In genomic region chr11:79095713-79096112, GRCm38 (mm10) we compare ENCODE assay signal across 9 mouse cellular contexts. TPM values are rescaled to one million over a fixed set of nuclear protein-coding genes. Genes with fewer than 3 reads are reported as not detected.
A peak's percentile ranks its signal among the peaks of the same experiment; 100 is the strongest.
DNase-seq lines count a peak whose midpoint lies in the region; ATAC-seq lines count a peak whose summit lies in the region.
"Had no signal": no experiment of that assay in that cellular context is flagged by ENCODE, and none has a peak within 500 bp of the region (broad histone marks: within the 10 kb centered on the region; RNA-seq: fewer than 3 reads in every experiment).

No protein-coding gene starts in this region.

- 48% methylated on average over 2 of the region's 2 CpGs for WGBS in kidney, embryonic 15.5 days
- WGBS in heart, embryonic 16.5 days = 40% methylated on average over 2 of the region's 2 CpGs
- WGBS in midbrain, embryonic 16.5 days = 3% methylated on average over 2 of the region's 2 CpGs
- 50% methylated on average over 2 of the region's 2 CpGs for WGBS in kidney, embryonic 14.5 days

- H3K4me1 ChIP-seq in kidney, embryonic 15.5 days = peaks cover 52% of the 10 kb centered on the region
- H3K4me1 ChIP-seq in heart, embryonic 16.5 days (ENCODE audit: control insufficient read depth, insufficient read depth, low read length) = peaks cover 56% of the 10 kb centered on the region
- H3K4me1 ChIP-seq in midbrain, embryonic 16.5 days (ENCODE audit: control insufficient read depth, insufficient read depth, low read length) = peaks cover 14% of the 10 kb centered on the region
- H3K4me1 ChIP-seq in kidney, embryonic 14.5 days (ENCODE audit: control insufficient read depth, insufficient read depth, low read length) = peaks cover 14% of the 10 kb centered on the region

- H3K27ac ChIP-seq in kidney, embryonic 15.5 days = peak overlapping the region; percentile 85
- peak overlapping the region; percentile 97 for H3K27ac ChIP-seq in heart, embryonic 16.5 days (ENCODE audit: low read length)
- peak overlapping the region; percentile 47 for H3K27ac ChIP-seq in midbrain, embryonic 16.5 days (ENCODE audit: low read length)
- H3K27ac ChIP-seq in kidney, embryonic 14.5 days (ENCODE audit: low read depth, low read length) = no peak overlapping the region

- no peaks in the 10 kb centered on the region for H3K27me3 ChIP-seq in kidney, embryonic 15.5 days
- no peaks in the 10 kb centered on the region for H3K27me3 ChIP-seq in heart, embryonic 16.5 days (ENCODE audit: control insufficient read depth, insufficient read depth, low read length)
- no peaks in the 10 kb centered on the region for H3K27me3 ChIP-seq in midbrain, embryonic 16.5 days (ENCODE audit: control insufficient read depth, insufficient read depth, low read depth, low read length)
- no peaks in the 10 kb centered on the region for H3K27me3 ChIP-seq in kidney, embryonic 14.5 days (ENCODE audit: control insufficient read depth, insufficient read depth, low read length)

- no peak overlapping the region for H3K4me2 ChIP-seq in kidney, embryonic 15.5 days
- H3K4me2 ChIP-seq in heart, embryonic 16.5 days (ENCODE audit: low read depth, low read length) = no peak overlapping the region
- no peak overlapping the region for H3K4me2 ChIP-seq in midbrain, embryonic 16.5 days (ENCODE audit: low read length)
- H3K4me2 ChIP-seq in kidney, embryonic 14.5 days (replicated peaks; ENCODE audit: low read depth, low read length) = no peak overlapping the region

- H3K36me3 ChIP-seq in kidney, embryonic 15.5 days = no peaks in the 10 kb centered on the region
- H3K36me3 ChIP-seq in heart, embryonic 16.5 days (ENCODE audit: control insufficient read depth, insufficient read depth) = no peaks in the 10 kb centered on the region
- H3K36me3 ChIP-seq in midbrain, embryonic 16.5 days (ENCODE audit: control insufficient read depth, insufficient read depth, low read length) = no peaks in the 10 kb centered on the region
- no peaks in the 10 kb centered on the region for H3K36me3 ChIP-seq in kidney, embryonic 14.5 days (ENCODE audit: control insufficient read depth, insufficient read depth, low read length)

- no peaks in the 10 kb centered on the region for H3K9me3 ChIP-seq in kidney, embryonic 15.5 days (replicated peaks)
- H3K9me3 ChIP-seq in heart, embryonic 16.5 days (replicated peaks; ENCODE audit: control insufficient read depth, low read length) = no peaks in the 10 kb centered on the region
- no peaks in the 10 kb centered on the region for H3K9me3 ChIP-seq in midbrain, embryonic 16.5 days (replicated peaks; ENCODE audit: control insufficient read depth, low read length, poor library complexity, severe bottlenecking)
- H3K9me3 ChIP-seq in kidney, embryonic 14.5 days (ENCODE audit: control insufficient read depth, low read length) = no peaks in the 10 kb centered on the region

- no peak overlapping the region for H3K4me3 ChIP-seq in kidney, embryonic 15.5 days (replicated peaks)
- no peak overlapping the region for H3K4me3 ChIP-seq in heart, embryonic 16.5 days (ENCODE audit: low read length)
- H3K4me3 ChIP-seq in midbrain, embryonic 16.5 days (ENCODE audit: low read depth, low read length) = no peak overlapping the region
- no peak overlapping the region for H3K4me3 ChIP-seq in kidney, embryonic 14.5 days (ENCODE audit: low read length)
- H3K4me3 ChIP-seq: myocyte had no signal

- no peak overlapping the region for H3K9ac ChIP-seq in kidney, embryonic 15.5 days
- peak overlapping the region; percentile 66 for H3K9ac ChIP-seq in heart, embryonic 16.5 days (ENCODE audit: low read length)
- H3K9ac ChIP-seq in midbrain, embryonic 16.5 days (ENCODE audit: low read depth, low read length) = 0 out of 2 replicates have a peak overlapping the region, but pooled peaks have one; percentile 27
- no peak overlapping the region for H3K9ac ChIP-seq in kidney, embryonic 14.5 days (ENCODE audit: low read depth, low read length)

- DNase-seq in kidney, postnatal 25 days = no peak
- peak; percentile 76 for DNase-seq in brain, adult 2 months (ENCODE audit: low read depth, low spot score)
- DNase-seq in kidney, postnatal 36 days = no peak
- no peak for DNase-seq in left cerebral cortex, adult 11 months (ENCODE audit: low spot score)

- ATAC-seq in kidney, embryonic 15.5 days (replicated peaks; ENCODE audit: low FRiP score) = no peak
- ATAC-seq in heart, embryonic 16.5 days (replicated peaks; ENCODE audit: extremely low read depth, insufficient read depth, low FRiP score) = no peak
- ATAC-seq in midbrain, embryonic 16.5 days = no peak
- ATAC-seq in kidney, embryonic 14.5 days (ENCODE audit: low FRiP score, low TSS enrichment) = no peak

RNA-seq across cellular contexts. Expression of gene Ksr1, which starts 50.5 kb away (rescaled TPM):
- 2.6 and 3.3 TPM in 2 replicates for polyA plus RNA-seq in kidney, embryonic 15.5 days (2015; fragmentation: Nextera tagmentation; extraction: Ambion mirVana)
- 3.3 TPM in 2 replicates for polyA plus RNA-seq in heart, embryonic 16.5 days (2015; fragmentation: Nextera tagmentation; extraction: Ambion mirVana)
- polyA plus RNA-seq in midbrain, embryonic 16.5 days (2015; fragmentation: Nextera tagmentation; extraction: Ambion mirVana) = 4.5 and 5.3 TPM in 2 replicates
- polyA plus RNA-seq in kidney, embryonic 14.5 days (2014; fragmentation: Nextera tagmentation; extraction: Ambion mirVana) = 2.7 and 4.1 TPM in 2 replicates

Comparison
In these comparisons a context has a peak if more than half of its experiments do, and no peak if none do; other contexts are left out.
1. H3K9ac ChIP-seq: peak in heart, embryonic 16.5 days (single experiment) and midbrain, embryonic 16.5 days (single experiment); none in kidney, embryonic 15.5 days (single experiment) and kidney, embryonic 14.5 days (single experiment).